28 mouse cellular contexts compared by ENCODE assay signal in the genomic region with DNA sequence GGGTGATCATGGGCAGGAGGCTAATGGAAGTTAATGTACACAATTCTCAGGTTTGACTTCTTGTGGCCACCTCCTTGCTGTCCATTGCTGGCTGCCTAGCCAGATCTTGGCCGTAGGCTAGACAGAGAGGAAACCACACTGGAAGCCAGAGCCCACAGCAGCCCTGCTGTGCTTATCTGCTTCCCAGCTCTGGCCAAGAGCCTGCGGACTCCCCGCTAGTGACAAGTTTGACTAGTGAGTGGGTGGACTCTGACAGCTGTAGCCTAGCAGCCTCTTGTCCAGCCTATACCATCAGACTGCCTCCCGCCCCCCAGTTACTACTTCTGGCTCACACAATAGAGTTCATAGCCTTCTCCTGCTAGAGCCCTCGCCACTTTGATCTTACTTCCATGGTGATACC. TPM values are rescaled to one million over a fixed set of nuclear protein-coding genes. Genes with fewer than 3 reads are reported as not detected.
A peak's percentile ranks its signal among the peaks of the same experiment; 100 is the strongest.
DNase-seq lines count a peak whose midpoint lies in the region; ATAC-seq and TF ChIP-seq lines count a peak whose summit lies in the region.
"Had no signal": no experiment of that assay in that cellular context is flagged by ENCODE, and none has a peak within 500 bp of the region (broad histone marks: within the 10 kb centered on the region; RNA-seq: fewer than 3 reads in every experiment).

No protein-coding gene starts in this region.

- H3K9ac ChIP-seq in heart, embryonic 15.5 days: no peak overlapping the region
- H3K9ac ChIP-seq in heart, embryonic 11.5 days (ENCODE audit: low read depth, low read length): no peak overlapping the region
- no peak overlapping the region for H3K9ac ChIP-seq in liver, embryonic 16.5 days (ENCODE audit: low read depth, low read length)
- no peak overlapping the region for H3K9ac ChIP-seq in liver, postnatal 0 days (replicated peaks)
- H3K9ac ChIP-seq: embryonic facial prominence, embryonic 15.5 days; limb, embryonic 15.5 days; liver, embryonic 15.5 days; midbrain, embryonic 13.5 days had no signal

- no peaks in the 10 kb centered on the region for H3K79me3 ChIP-seq in C2C12 (ENCODE audit: low read depth)

- no peaks in the 10 kb centered on the region for H3K9me3 ChIP-seq in heart, embryonic 15.5 days (replicated peaks)
- no peaks in the 10 kb centered on the region for H3K9me3 ChIP-seq in heart, embryonic 11.5 days (replicated peaks; ENCODE audit: control insufficient read depth, low read length)
- no peaks in the 10 kb centered on the region for H3K9me3 ChIP-seq in liver, embryonic 16.5 days (replicated peaks; ENCODE audit: control insufficient read depth, low read length)
- 0 out of 2 replicates have a peak, but pooled peaks cover 2% of the 10 kb centered on the region for H3K9me3 ChIP-seq in liver, postnatal 0 days (ENCODE audit: low read length)
- H3K9me3 ChIP-seq: embryonic facial prominence, embryonic 10.5 days; embryonic facial prominence, embryonic 15.5 days; forebrain, embryonic 13.5 days; limb, embryonic 10.5 days; limb, embryonic 15.5 days; liver, embryonic 15.5 days; midbrain, embryonic 13.5 days; neural tube, embryonic 15.5 days had no signal

- H3K4me2 ChIP-seq in heart, embryonic 15.5 days: 0 out of 2 replicates have a peak overlapping the region, but pooled peaks have one; percentile 4
- no peak overlapping the region; the same call in 1 of the 2 replicates for H3K4me2 ChIP-seq in heart, embryonic 11.5 days
- H3K4me2 ChIP-seq in liver, embryonic 16.5 days (ENCODE audit: low read depth, low read length): no peak overlapping the region
- no peak overlapping the region for H3K4me2 ChIP-seq in liver, postnatal 0 days (ENCODE audit: low read depth, low read length)

- H3K27ac ChIP-seq in heart, embryonic 15.5 days: no peak overlapping the region
- no peak overlapping the region for H3K27ac ChIP-seq in heart, embryonic 11.5 days (ENCODE audit: low read depth, low read length)
- H3K27ac ChIP-seq in liver, embryonic 16.5 days (ENCODE audit: low read length): no peak overlapping the region
- no peak overlapping the region for H3K27ac ChIP-seq in liver, postnatal 0 days (ENCODE audit: low read depth)
- H3K27ac ChIP-seq: embryonic facial prominence, embryonic 10.5 days; embryonic facial prominence, embryonic 15.5 days; forebrain, embryonic 13.5 days; hindbrain, embryonic 14.5 days; limb, embryonic 10.5 days; limb, embryonic 15.5 days; liver, embryonic 15.5 days; midbrain, embryonic 13.5 days; neural tube, embryonic 15.5 days had no signal

- no peak for DNase-seq in liver, postnatal 0 days
- DNase-seq in thymus, postnatal 36 days: no peak
- DNase-seq: adrenal gland, adult 8-10 months; B cell, adult 2 months; cerebellum, adult 2 months; cerebellum, postnatal 14 days; gastrocnemius, postnatal 10 days; heart, postnatal 10 days; kidney, adult 9 months; kidney, postnatal 10 days; retina, postnatal 1 day; right cerebral cortex, postnatal 14 days had no signal

- TF ChIP-seq CTCF in liver, postnatal 0 days (IDR thresholded peaks at IDR 0.05; ENCODE audit: low read depth): no peak
- TF ChIP-seq CTCF in C2C12 (IDR thresholded peaks at IDR 0.05; ENCODE audit: control insufficient read depth, insufficient read depth, insufficient read length): no peak

- no peak overlapping the region for H3ac ChIP-seq in C2C12 (ENCODE audit: control insufficient read depth, insufficient read length, low read depth)

- no peak overlapping the region for H3K4me3 ChIP-seq in heart, embryonic 15.5 days
- H3K4me3 ChIP-seq in heart, embryonic 11.5 days (ENCODE audit: low read depth, low read length): no peak overlapping the region
- H3K4me3 ChIP-seq in liver, embryonic 16.5 days (ENCODE audit: low read depth, low read length): no peak overlapping the region
- no peak overlapping the region for H3K4me3 ChIP-seq in liver, postnatal 0 days (ENCODE audit: low read depth, low read length)
- H3K4me3 ChIP-seq in C2C12 (ENCODE audit: insufficient read depth, poor library complexity, severe bottlenecking): no peak overlapping the region
- H3K4me3 ChIP-seq: embryonic facial prominence, embryonic 15.5 days; forebrain, embryonic 13.5 days; liver, embryonic 15.5 days had no signal

- no peaks in the 10 kb centered on the region for H3K79me2 ChIP-seq in C2C12 (ENCODE audit: control insufficient read depth, insufficient read depth)

- ATAC-seq in heart, embryonic 15.5 days (replicated peaks; ENCODE audit: insufficient number of reproducible peaks, insufficient read depth, low FRiP score, low read depth): peak; percentile 30; the same call in 1 of the 2 replicates
- no peak for ATAC-seq in heart, embryonic 11.5 days (replicated peaks; ENCODE audit: insufficient number of reproducible peaks, low FRiP score, low TSS enrichment)
- ATAC-seq in liver, embryonic 16.5 days (ENCODE audit: low read depth): 0 out of 2 replicates have a peak, but pooled peaks have one; percentile 7
- no peak for ATAC-seq in liver, postnatal 0 days
- peak; percentile 37 to 38 for ATAC-seq in hematopoietic stem cell, adult 5-6 weeks (replicated peaks in 1 of 2; ENCODE audit: insufficient read depth in 1 of 2, low FRiP score in 2 of 2, low TSS enrichment in 1 of 2, low read depth in 1 of 2, poor library complexity in 2 of 2, severe bottlenecking in 2 of 2)
- ATAC-seq: forebrain, embryonic 13.5 days; intestine, postnatal 0 days had no signal

- WGBS in heart, embryonic 15.5 days: 19% methylated on average over 5 of the region's 5 CpGs
- WGBS in heart, embryonic 11.5 days (ENCODE audit: insufficient replicate concordance): 27% methylated on average over 5 of the region's 5 CpGs
- 16% methylated on average over 5 of the region's 5 CpGs for WGBS in liver, embryonic 16.5 days (ENCODE audit: insufficient replicate concordance)
- WGBS in liver, postnatal 0 days (ENCODE audit: insufficient replicate concordance): 22% methylated on average over 5 of the region's 5 CpGs

- H3K27me3 ChIP-seq in heart, embryonic 15.5 days: peaks cover 17% of the 10 kb centered on the region
- H3K27me3 ChIP-seq in heart, embryonic 11.5 days (ENCODE audit: control insufficient read depth, insufficient read depth, low read length): peaks cover 20% of the 10 kb centered on the region
- peaks cover 35% of the 10 kb centered on the region for H3K27me3 ChIP-seq in liver, embryonic 16.5 days (ENCODE audit: control insufficient read depth, insufficient read depth, low read depth, low read length)
- no peaks in the 10 kb centered on the region for H3K27me3 ChIP-seq in liver, postnatal 0 days (ENCODE audit: insufficient read depth, low read length)
- H3K27me3 ChIP-seq in C2C12 (ENCODE audit: control insufficient read depth, insufficient read depth, insufficient read length): no peaks in the 10 kb centered on the region
- H3K27me3 ChIP-seq: CH12.LX had no signal

- no peaks in the 10 kb centered on the region for H3K36me3 ChIP-seq in heart, embryonic 15.5 days
- H3K36me3 ChIP-seq in heart, embryonic 11.5 days (ENCODE audit: control insufficient read depth, insufficient read depth, low read length): no peaks in the 10 kb centered on the region
- no peaks in the 10 kb centered on the region for H3K36me3 ChIP-seq in liver, embryonic 16.5 days (ENCODE audit: control insufficient read depth, insufficient read depth)
- no peaks in the 10 kb centered on the region for H3K36me3 ChIP-seq in liver, postnatal 0 days (replicated peaks; ENCODE audit: insufficient read depth, low read length)
- no peaks in the 10 kb centered on the region for H3K36me3 ChIP-seq in C2C12 (ENCODE audit: control insufficient read depth, insufficient read depth)
- H3K36me3 ChIP-seq: embryonic facial prominence, embryonic 10.5 days; embryonic facial prominence, embryonic 15.5 days; limb, embryonic 10.5 days; limb, embryonic 15.5 days; liver, embryonic 15.5 days; midbrain, embryonic 13.5 days; neural tube, embryonic 15.5 days had no signal

- H3K4me1 ChIP-seq in heart, embryonic 15.5 days (replicated peaks): peaks cover 32% of the 10 kb centered on the region
- peaks cover 17% of the 10 kb centered on the region for H3K4me1 ChIP-seq in heart, embryonic 11.5 days (ENCODE audit: control insufficient read depth, insufficient read depth, low read length)
- peaks cover 36% of the 10 kb centered on the region for H3K4me1 ChIP-seq in liver, embryonic 16.5 days (ENCODE audit: control insufficient read depth, low read depth, low read length)
- peaks cover 54% of the 10 kb centered on the region for H3K4me1 ChIP-seq in liver, postnatal 0 days (ENCODE audit: insufficient read depth)

- TF ChIP-seq EP300 in liver, postnatal 0 days (IDR thresholded peaks at IDR 0.05; ENCODE audit: low read depth): no peak

RNA-seq across cellular contexts. Expression of gene Sec14l2, which starts 3.6 kb away (rescaled TPM):
- polyA plus RNA-seq in heart, embryonic 15.5 days (2015; fragmentation: Nextera tagmentation; extraction: Ambion mirVana): 0.78 and 1.5 TPM in 2 replicates
- 0.93 and 1.1 TPM in 2 replicates for polyA plus RNA-seq in heart, embryonic 11.5 days (2014; fragmentation: Nextera tagmentation; extraction: Ambion mirVana)
- 11.6 and 12.0 TPM in 2 replicates for polyA plus RNA-seq in liver, embryonic 16.5 days (2015; fragmentation: Nextera tagmentation; extraction: Ambion mirVana)
- 48.0 and 54.2 TPM in 2 replicates for polyA plus RNA-seq in liver, postnatal 0 days (2015; fragmentation: Nextera tagmentation; extraction: Ambion mirVana)
- 7.3 TPM for polyA plus RNA-seq in C2C12 (2012; fragmentation: generic; extraction: Trizol)
- total RNA-seq in hematopoietic stem cell, adult 5-6 weeks (2017): 3.1 and 5.9 TPM in 2 replicates

RNA-seq across cellular contexts. Expression of gene Rnf215, which starts 15.4 kb away (rescaled TPM):
- 16.1 and 21.1 TPM in 2 replicates for polyA plus RNA-seq in heart, embryonic 15.5 days (2015; fragmentation: Nextera tagmentation; extraction: Ambion mirVana)
- 13.7 and 15.3 TPM in 2 replicates for polyA plus RNA-seq in heart, embryonic 11.5 days (2014; fragmentation: Nextera tagmentation; extraction: Ambion mirVana)
- 4.6 and 5.0 TPM in 2 replicates for polyA plus RNA-seq in liver, embryonic 16.5 days (2015; fragmentation: Nextera tagmentation; extraction: Ambion mirVana)
- 6.4 and 6.8 TPM in 2 replicates for polyA plus RNA-seq in liver, postnatal 0 days (2015; fragmentation: Nextera tagmentation; extraction: Ambion mirVana)
- 13.6 TPM for polyA plus RNA-seq in C2C12 (2012; fragmentation: generic; extraction: Trizol)
- 13.8 and 28.8 TPM in 2 replicates for total RNA-seq in hematopoietic stem cell, adult 5-6 weeks (2017)

RNA-seq across cellular contexts. Expression of gene Mtfp1, which starts 24.4 kb away (rescaled TPM):
- polyA plus RNA-seq in heart, embryonic 15.5 days (2015; fragmentation: Nextera tagmentation; extraction: Ambion mirVana): 32.1 and 32.8 TPM in 2 replicates
- polyA plus RNA-seq in heart, embryonic 11.5 days (2014; fragmentation: Nextera tagmentation; extraction: Ambion mirVana): 20.8 and 21.0 TPM in 2 replicates
- 17.9 and 19.7 TPM in 2 replicates for polyA plus RNA-seq in liver, embryonic 16.5 days (2015; fragmentation: Nextera tagmentation; extraction: Ambion mirVana)
- polyA plus RNA-seq in liver, postnatal 0 days (2015; fragmentation: Nextera tagmentation; extraction: Ambion mirVana): 17.7 and 21.1 TPM in 2 replicates
- polyA plus RNA-seq in C2C12 (2012; fragmentation: generic; extraction: Trizol): 10.8 TPM
- 5.5 and 15.3 TPM in 2 replicates for total RNA-seq in hematopoietic stem cell, adult 5-6 weeks (2017)

RNA-seq across cellular contexts. Expression of gene Ccdc157, which starts 40.5 kb away (rescaled TPM):
- 4.4 and 5.5 TPM in 2 replicates for polyA plus RNA-seq in heart, embryonic 15.5 days (2015; fragmentation: Nextera tagmentation; extraction: Ambion mirVana)
- polyA plus RNA-seq in heart, embryonic 11.5 days (2014; fragmentation: Nextera tagmentation; extraction: Ambion mirVana): 2.2 and 2.6 TPM in 2 replicates
- 0.39 and 0.79 TPM in 2 replicates for polyA plus RNA-seq in liver, embryonic 16.5 days (2015; fragmentation: Nextera tagmentation; extraction: Ambion mirVana)
- polyA plus RNA-seq in liver, postnatal 0 days (2015; fragmentation: Nextera tagmentation; extraction: Ambion mirVana): 0.36 and 0.52 TPM in 2 replicates
- polyA plus RNA-seq in C2C12 (2012; fragmentation: generic; extraction: Trizol): 3.7 TPM
- 1.6 and 2.8 TPM in 2 replicates for total RNA-seq in hematopoietic stem cell, adult 5-6 weeks (2017)

RNA-seq across cellular contexts. Expression of gene Sf3a1, which starts 40.5 kb away (rescaled TPM):
- 27.0 and 32.8 TPM in 2 replicates for polyA plus RNA-seq in heart, embryonic 15.5 days (2015; fragmentation: Nextera tagmentation; extraction: Ambion mirVana)
- 44.7 and 47.9 TPM in 2 replicates for polyA plus RNA-seq in heart, embryonic 11.5 days (2014; fragmentation: Nextera tagmentation; extraction: Ambion mirVana)
- polyA plus RNA-seq in liver, embryonic 16.5 days (2015; fragmentation: Nextera tagmentation; extraction: Ambion mirVana): 15.9 and 18.2 TPM in 2 replicates
- polyA plus RNA-seq in liver, postnatal 0 days (2015; fragmentation: Nextera tagmentation; extraction: Ambion mirVana): 8.5 and 8.8 TPM in 2 replicates
- polyA plus RNA-seq in C2C12 (2012; fragmentation: generic; extraction: Trizol): 64.9 TPM
- 34.0 and 48.0 TPM in 2 replicates for total RNA-seq in hematopoietic stem cell, adult 5-6 weeks (2017)

Comparison
In these comparisons a context has a peak if more than half of its experiments do, and no peak if none do; other contexts are left out.
1. ATAC-seq: peak in heart, embryonic 15.5 days (single experiment), liver, embryonic 16.5 days (single experiment) and hematopoietic stem cell, adult 5-6 weeks (2 of 2); none in heart, embryonic 11.5 days (single experiment) and liver, postnatal 0 days (single experiment).